Mouse (Mus musculus) stomach, postnatal 0 days (tissue): ENCODE data around the gene Ap5z1.

Experiments
- CTCF ChIP-seq: IDR thresholded peaks from 2 replicates; pipeline ENCODE4 v1.5.1; 2016; ENCODE audit warnings: antibody characterized with exemption, low read depth, mild to moderate bottlenecking, moderate library complexity
- EP300 ChIP-seq: optimal IDR thresholded peaks from 2 replicates; pipeline ENCODE3; 2016; ENCODE audit warnings: antibody characterized with exemption

DNA sequence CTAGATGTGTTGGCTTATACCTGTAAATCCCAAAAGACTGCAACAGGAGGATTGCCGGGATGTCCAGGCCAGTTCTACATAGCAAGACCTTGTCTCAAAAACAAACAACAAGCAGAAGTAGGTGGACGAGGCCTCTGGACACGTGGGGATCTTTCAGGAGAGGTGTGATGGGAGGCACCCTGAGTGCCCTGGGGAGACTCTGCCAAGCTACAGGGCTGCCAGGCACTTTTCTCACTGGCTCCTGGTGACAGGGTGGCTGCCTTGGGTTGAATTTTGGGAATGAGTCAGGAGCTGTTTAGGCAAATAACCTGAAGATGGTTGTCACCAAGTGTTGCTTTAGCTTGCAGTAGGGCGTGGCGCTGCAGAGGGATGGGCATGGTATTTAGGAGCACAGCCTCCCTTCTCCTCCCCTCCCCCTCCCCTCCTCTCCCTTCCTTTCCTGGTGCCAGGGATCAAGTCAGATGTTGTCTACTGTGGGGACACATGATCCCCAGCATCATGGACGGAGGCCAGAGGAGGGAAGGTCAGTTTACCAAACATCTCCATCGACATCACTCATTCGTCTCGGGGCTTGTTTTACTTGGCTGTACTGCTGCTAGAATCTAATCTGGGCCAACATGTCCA is 31.8 kb upstream of the Ap5z1 start:
- no peak for TF ChIP-seq CTCF
- TF ChIP-seq EP300: no peak
